Mouse (Mus musculus): Measurements from ENCODE around the gene Abcc12. TPM values are rescaled to one million over a fixed set of nuclear protein-coding genes. Genes with fewer than 3 reads are reported as not detected.

The Abcc12 gene
- total and polyA plus RNA-seq, 3 experiments, result not detected

GRCm38 (mm10) chr8:86493841-86494240 lies 86.6 kb downstream of the Abcc12 start:
- H3K27me3 ChIP-seq (ENCODE audit: control insufficient read depth in 1 of 2, insufficient read depth in 2 of 2, low read length in 2 of 2), result no peaks in the 10 kb centered on the region
- no peaks in the 10 kb centered on the region for H3K36me3 ChIP-seq (ENCODE audit: control insufficient read depth in 1 of 2, insufficient read depth in 2 of 2, low read length in 2 of 2)
- no peaks in the 10 kb centered on the region for H3K79me2 ChIP-seq (ENCODE audit: control insufficient read depth, insufficient read depth, low read length, poor library complexity)
- TF ChIP-seq ELF1 (IDR thresholded peaks at IDR 0.05; ENCODE audit: low read depth, low read length) (no peak), POLR2AphosphoS5 (IDR thresholded peaks at IDR 0.05; ENCODE audit: borderline replicate concordance, low read depth, low read length) (no peak), ZKSCAN1 (IDR thresholded peaks at IDR 0.05; ENCODE audit: low read depth, low read length) (no peak), HCFC1 (IDR thresholded peaks at IDR 0.05; ENCODE audit: low read depth, low read length) (no peak), USF1 (IDR thresholded peaks at IDR 0.05; ENCODE audit: low read depth, low read length) (no peak), CHD1 (IDR thresholded peaks at IDR 0.05; ENCODE audit: low read depth, low read length) (no peak), RAD21 (IDR thresholded peaks at IDR 0.05; ENCODE audit: low read depth, low read length) (no peak), E2F4 (IDR thresholded peaks at IDR 0.05; ENCODE audit: borderline replicate concordance, low read depth, low read length) (no peak), CTCF (IDR thresholded peaks at IDR 0.05 in 2 of 3, conservative IDR thresholded peaks at IDR 0.05 in 1 of 3; ENCODE audit: control insufficient read depth in 1 of 3, insufficient read depth in 1 of 3, low read depth in 2 of 3, low read length in 3 of 3, poor library complexity in 1 of 3, severe bottlenecking in 1 of 3) (no peak), NRF1 (IDR thresholded peaks at IDR 0.05; ENCODE audit: insufficient read depth, low read depth, low read length, poor library complexity, severe bottlenecking) (no peak)
- H3K9ac ChIP-seq (ENCODE audit: control insufficient read depth, low read depth, low read length, poor library complexity, severe bottlenecking), result no peak overlapping the region
- no peak overlapping the region for H3K4me3 ChIP-seq (ENCODE audit: control insufficient read depth in 1 of 2, insufficient read depth in 1 of 2, low read depth in 2 of 2, low read length in 2 of 2)
- no peak for DNase-seq (ENCODE audit: low read depth, low spot score)
- H3K9me3 ChIP-seq (replicated peaks; ENCODE audit: insufficient read depth, low read length), result no peaks in the 10 kb centered on the region
- H3K4me1 ChIP-seq (ENCODE audit: control insufficient read depth in 1 of 2, insufficient read depth in 2 of 2, low read length in 2 of 2), result no peaks in the 10 kb centered on the region
- no peak overlapping the region for H3K27ac ChIP-seq (ENCODE audit: control insufficient read depth, low read depth, low read length)

- no peaks in the 10 kb centered on the region for H3K79me2 ChIP-seq (ENCODE audit: control insufficient read depth, insufficient read depth, low read length, poor library complexity)
These were observed 95.1 kb downstream of the Abcc12 start for GRCm38 (mm10) chr8:86485411-86485810.

More at GRCm38 (mm10) chr8:86485411-86485810, 95.1 kb downstream of the Abcc12 start:
- Histone ChIP-seq H3K27me3 (ENCODE audit: control insufficient read depth in 1 of 2, insufficient read depth in 2 of 2, low read length in 2 of 2) (no peaks in the 10 kb centered on the region), H3K9me3 (replicated peaks; ENCODE audit: insufficient read depth, low read length) (no peaks in the 10 kb centered on the region), H3K4me1 (ENCODE audit: control insufficient read depth in 1 of 2, insufficient read depth in 2 of 2, low read length in 2 of 2) (peaks cover 0 to 3% of the 10 kb centered on the region in 2 experiments; a peak in 1 of 4 replicates), H3K9ac (ENCODE audit: control insufficient read depth, low read depth, low read length, poor library complexity, severe bottlenecking) (no peak overlapping the region), H3K4me3 (ENCODE audit: control insufficient read depth in 1 of 2, insufficient read depth in 1 of 2, low read depth in 2 of 2, low read length in 2 of 2) (no peak overlapping the region), H3K27ac (ENCODE audit: control insufficient read depth, low read depth, low read length) (no peak overlapping the region), H3K36me3 (ENCODE audit: control insufficient read depth in 1 of 2, insufficient read depth in 2 of 2, low read length in 2 of 2) (no peaks in the 10 kb centered on the region; a peak in 1 of 4 replicates)
- TF ChIP-seq POLR2A (IDR thresholded peaks at IDR 0.05; ENCODE audit: control insufficient read depth in 1 of 2, insufficient read depth in 1 of 2, low read depth in 1 of 2, low read length in 2 of 2, poor library complexity in 1 of 2) (no peak), MAFK (IDR thresholded peaks at IDR 0.05; ENCODE audit: borderline replicate concordance, low read depth, low read length) (no peak), MEF2A (IDR thresholded peaks at IDR 0.05; ENCODE audit: extremely low read depth, insufficient replicate concordance, low read depth, low read length, poor library complexity, severe bottlenecking) (no peak), SMC3 (IDR thresholded peaks at IDR 0.05; ENCODE audit: low read depth, low read length) (no peak), KAT2A (conservative IDR thresholded peaks at IDR 0.05; ENCODE audit: low read depth, low read length) (no peak), MAZ (IDR thresholded peaks at IDR 0.05; ENCODE audit: low read depth, low read length) (no peak), BHLHE40 (IDR thresholded peaks at IDR 0.05; ENCODE audit: borderline replicate concordance, low read depth, low read length) (no peak), TCF12 (IDR thresholded peaks at IDR 0.05; ENCODE audit: low read depth, low read length) (no peak), UBTF (IDR thresholded peaks at IDR 0.05; ENCODE audit: borderline replicate concordance, insufficient read depth, low read depth, low read length) (no peak), GATA1 (IDR thresholded peaks at IDR 0.05; ENCODE audit: low read depth, low read length) (no peak), TAL1 (IDR thresholded peaks at IDR 0.05; ENCODE audit: low read length) (no peak), ELF1 (IDR thresholded peaks at IDR 0.05; ENCODE audit: low read depth, low read length) (no peak), MAX (IDR thresholded peaks at IDR 0.05; ENCODE audit: low read length) (no peak), ZNF384 (IDR thresholded peaks at IDR 0.05; ENCODE audit: low read depth, low read length) (no peak), NELFE (IDR thresholded peaks at IDR 0.05; ENCODE audit: low read depth, low read length) (no peak), CHD2 (IDR thresholded peaks at IDR 0.05; ENCODE audit: low read length) (no peak), CHD1 (IDR thresholded peaks at IDR 0.05; ENCODE audit: low read depth, low read length) (no peak)
- no peak for DNase-seq (ENCODE audit: low read depth, low spot score)

Measured in MEL (cell line).